Mouse (Mus musculus): Measurements from ENCODE around the gene Chn2. TPM values are rescaled to one million over a fixed set of nuclear protein-coding genes. Genes with fewer than 3 reads are reported as not detected.
"Not testable (repeated sequence)": the region's sequence is repeated elsewhere in the genome, so short reads cannot be mapped to it uniquely, and the experiment has no call there.

Gene Chn2
- polyA plus RNA-seq, 1 experiment = 574 TPM

DNA sequence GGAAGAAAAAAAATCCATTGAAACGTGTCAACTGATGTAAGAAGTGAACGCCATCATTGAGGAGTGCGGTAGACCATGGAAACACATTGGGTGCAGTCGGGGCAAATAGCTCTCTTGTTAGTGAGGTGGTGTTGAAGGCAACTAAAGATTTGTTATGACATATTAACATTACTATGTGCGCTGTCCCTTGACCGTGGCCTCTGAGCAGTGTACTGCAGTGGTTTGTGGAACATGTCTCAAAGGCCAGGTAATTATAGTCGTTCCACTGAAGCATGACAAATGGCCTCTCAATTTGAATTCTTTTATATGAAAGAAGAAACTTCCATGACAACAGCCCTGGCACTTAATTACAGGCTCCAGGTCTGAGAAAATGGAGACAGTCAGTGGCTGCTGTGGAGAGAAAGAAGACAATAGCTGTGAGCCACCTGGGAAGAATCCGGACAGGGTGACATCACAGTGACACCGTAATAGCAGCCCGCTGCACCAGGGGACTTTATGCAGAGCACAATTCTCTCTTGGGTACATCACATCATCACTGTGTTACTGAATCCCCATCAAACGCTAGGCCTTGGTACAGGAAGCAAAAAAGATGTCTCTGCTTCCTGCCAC is 131.0 kb downstream of the Chn2 start:
- Histone ChIP-seq H3K4me1 (ENCODE audit: control insufficient read depth, insufficient read depth, low read length) (peaks cover 40% of the 10 kb centered on the region), H3K27ac (ENCODE audit: insufficient read depth, low read length) (no peak overlapping the region), H3K27me3 (ENCODE audit: control insufficient read depth, insufficient read depth, low read length) (no peaks in the 10 kb centered on the region), H3K4me3 (replicated peaks; ENCODE audit: insufficient read depth, low read depth, low read length) (no peak overlapping the region)
- 65% methylated on average over 11 of the region's 11 CpGs for WGBS
- TF ChIP-seq CTCF (IDR thresholded peaks at IDR 0.05; ENCODE audit: borderline replicate concordance, insufficient read depth, low read depth, low read length) = no peak
- TF ChIP-seq POLR2A (IDR thresholded peaks at IDR 0.05; ENCODE audit: borderline replicate concordance, insufficient read depth, low read length) = no peak
- DNase-seq = peak in 1 of 2 experiments; percentile 20

DNA sequence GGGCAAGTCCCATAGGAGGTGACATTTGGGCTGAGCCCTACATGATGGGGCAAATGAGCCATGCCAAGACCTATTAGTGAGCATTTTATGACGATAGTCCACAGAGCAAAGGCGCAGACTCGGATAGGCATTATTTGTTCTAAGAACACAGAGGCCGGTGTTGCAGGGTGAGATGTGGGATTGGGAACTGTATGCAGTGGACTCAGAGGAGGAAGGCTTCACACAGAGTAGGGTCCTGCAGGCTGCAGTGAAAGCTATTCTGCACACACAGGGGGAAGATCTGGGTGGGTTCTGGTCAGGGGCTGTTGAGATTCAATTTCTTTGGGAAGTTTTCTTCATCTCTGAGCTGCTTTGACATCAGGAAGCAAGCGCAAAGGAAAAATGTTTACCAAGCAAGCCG is 132.0 kb downstream of the Chn2 start:
- Histone ChIP-seq H3K4me3 (replicated peaks; ENCODE audit: insufficient read depth, low read depth, low read length) (no peak overlapping the region), H3K27ac (ENCODE audit: insufficient read depth, low read length) (no peak overlapping the region), H3K4me1 (ENCODE audit: control insufficient read depth, insufficient read depth, low read length) (peaks cover 33% of the 10 kb centered on the region), H3K27me3 (ENCODE audit: control insufficient read depth, insufficient read depth, low read length) (no peaks in the 10 kb centered on the region)
- TF ChIP-seq POLR2A (IDR thresholded peaks at IDR 0.05; ENCODE audit: borderline replicate concordance, insufficient read depth, low read length) (no peak), CTCF (IDR thresholded peaks at IDR 0.05; ENCODE audit: borderline replicate concordance, insufficient read depth, low read depth, low read length) (no peak)
- 54% methylated on average over 6 of the region's 6 CpGs for WGBS
- DNase-seq = peak in 1 of 2 experiments; percentile 17

DNA sequence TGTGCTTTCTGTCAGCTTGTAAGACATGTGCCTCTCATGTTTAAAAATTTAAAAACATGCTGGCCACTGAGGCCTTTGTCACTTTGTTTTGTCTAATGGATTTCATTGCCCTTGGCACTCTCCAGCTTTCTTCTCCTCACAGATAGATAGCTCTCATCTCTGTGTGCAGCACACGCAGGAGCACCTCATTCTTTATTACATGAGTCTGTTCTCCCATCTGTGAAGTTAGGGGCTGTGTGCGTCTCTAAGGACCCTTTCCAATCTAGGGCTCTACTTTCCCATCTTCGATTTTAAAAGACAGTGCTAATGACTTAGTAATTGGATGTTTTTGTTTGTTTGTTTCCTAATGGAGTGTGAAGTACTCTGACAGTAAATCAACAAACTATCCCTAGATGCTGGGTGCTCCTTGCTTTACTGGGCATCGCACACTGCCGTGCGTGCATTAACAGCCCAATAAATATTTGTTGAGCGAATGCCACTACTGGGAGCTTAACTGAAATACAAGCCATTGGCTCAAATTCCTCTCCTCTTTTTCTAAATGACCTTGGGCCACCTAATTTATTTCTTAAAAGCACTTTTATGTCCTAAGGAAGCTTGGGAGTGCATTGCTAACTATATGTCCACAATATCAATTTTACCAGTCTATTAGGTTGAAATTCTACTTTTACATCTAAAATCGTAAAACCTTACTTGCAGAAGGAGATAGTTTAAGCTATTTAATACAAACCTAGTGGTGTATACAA is 136.3 kb downstream of the Chn2 start:
- 76% methylated on average over 8 of the region's 8 CpGs for WGBS
- Histone ChIP-seq H3K27me3 (ENCODE audit: control insufficient read depth, insufficient read depth, low read length) (no peaks in the 10 kb centered on the region), H3K27ac (ENCODE audit: insufficient read depth, low read length) (no peak overlapping the region), H3K4me1 (ENCODE audit: control insufficient read depth, insufficient read depth, low read length) (peaks cover 32% of the 10 kb centered on the region), H3K4me3 (replicated peaks; ENCODE audit: insufficient read depth, low read depth, low read length) (no peak overlapping the region)
- DNase-seq = peak in 1 of 2 experiments; percentile 5
- TF ChIP-seq POLR2A (IDR thresholded peaks at IDR 0.05; ENCODE audit: borderline replicate concordance, insufficient read depth, low read length) (no peak), CTCF (IDR thresholded peaks at IDR 0.05; ENCODE audit: borderline replicate concordance, insufficient read depth, low read depth, low read length) (no peak)

DNA sequence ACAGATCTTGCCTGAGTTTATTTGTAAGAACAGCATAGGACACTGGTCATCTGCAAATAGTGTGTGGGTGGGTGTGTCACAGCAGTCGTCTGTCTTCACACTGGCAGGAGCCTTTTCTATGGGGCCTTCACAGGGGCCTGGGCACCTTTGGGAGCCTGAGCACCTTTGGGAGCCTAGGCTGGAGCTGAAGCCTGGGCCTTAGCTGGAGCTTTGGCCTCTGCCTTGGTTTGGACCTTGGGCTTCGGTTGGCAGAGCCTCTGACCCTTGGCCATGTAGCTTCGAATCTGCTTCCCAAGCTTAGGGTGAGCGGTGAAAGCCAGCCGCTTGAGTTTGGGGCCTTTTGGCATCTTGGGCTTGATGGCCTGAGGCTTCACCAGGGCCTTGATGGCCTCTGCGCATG is 137.7 kb downstream of the Chn2 start:
- peaks cover 28% of the 10 kb centered on the region for H3K4me1 ChIP-seq (ENCODE audit: control insufficient read depth, insufficient read depth, low read length)
- H3K27ac ChIP-seq (ENCODE audit: insufficient read depth, low read length); DNase-seq; H3K27me3 ChIP-seq (ENCODE audit: control insufficient read depth, insufficient read depth, low read length); H3K4me3 ChIP-seq (replicated peaks; ENCODE audit: insufficient read depth, low read depth, low read length): not testable (repeated sequence)
- WGBS = 83% methylated on average over 6 of the region's 6 CpGs

DNA sequence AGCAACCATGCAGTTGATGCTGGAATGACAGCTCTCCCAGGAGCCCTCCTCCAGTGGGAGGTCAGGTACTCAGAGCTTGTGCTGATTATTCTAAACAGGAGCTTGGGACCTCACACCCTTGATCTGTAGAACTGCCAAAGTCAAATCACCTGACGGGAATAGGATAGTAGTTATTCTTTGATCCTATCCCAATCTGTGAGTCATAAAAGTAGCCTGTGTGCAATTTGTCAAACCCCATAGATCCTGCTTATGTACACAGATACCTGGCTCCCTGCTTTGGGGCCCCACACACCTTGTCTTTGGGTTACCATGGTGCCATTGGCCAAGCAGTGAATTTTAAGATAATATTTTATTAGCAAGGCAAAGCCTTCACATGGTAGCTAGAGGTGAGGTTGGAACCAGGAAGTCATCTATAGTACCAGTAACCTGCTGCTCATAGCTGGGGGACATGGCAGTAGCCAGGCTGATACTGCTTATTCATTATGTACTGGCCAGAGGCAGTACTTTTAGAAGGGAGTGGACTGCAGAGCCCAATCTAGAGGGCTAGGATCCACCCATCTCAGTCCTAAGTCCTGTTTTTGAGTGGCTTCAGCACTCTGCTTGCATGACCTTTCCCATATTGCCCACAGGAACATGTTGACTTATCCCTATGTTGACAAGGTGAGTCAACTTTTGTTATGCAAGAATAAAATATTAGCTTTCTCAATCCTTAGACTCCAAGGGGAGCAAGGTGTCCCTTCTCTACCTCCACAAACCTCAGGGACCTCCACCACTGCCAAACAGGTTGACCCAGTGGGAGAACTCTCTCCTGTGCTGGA is 139.9 kb downstream of the Chn2 start:
- 38% methylated on average over 1 of the region's 1 CpGs for WGBS
- Histone ChIP-seq H3K27me3 (ENCODE audit: control insufficient read depth, insufficient read depth, low read length) (no peaks in the 10 kb centered on the region), H3K4me1 (ENCODE audit: control insufficient read depth, insufficient read depth, low read length) (peaks cover 22% of the 10 kb centered on the region), H3K27ac (ENCODE audit: insufficient read depth, low read length) (no peak overlapping the region), H3K4me3 (replicated peaks; ENCODE audit: insufficient read depth, low read depth, low read length) (no peak overlapping the region)
- peak in 1 of 2 experiments; percentile 17 for DNase-seq
- no peak for TF ChIP-seq POLR2A (IDR thresholded peaks at IDR 0.05; ENCODE audit: borderline replicate concordance, insufficient read depth, low read length)
- TF ChIP-seq CTCF (IDR thresholded peaks at IDR 0.05; ENCODE audit: borderline replicate concordance, insufficient read depth, low read depth, low read length) = no peak

DNA sequence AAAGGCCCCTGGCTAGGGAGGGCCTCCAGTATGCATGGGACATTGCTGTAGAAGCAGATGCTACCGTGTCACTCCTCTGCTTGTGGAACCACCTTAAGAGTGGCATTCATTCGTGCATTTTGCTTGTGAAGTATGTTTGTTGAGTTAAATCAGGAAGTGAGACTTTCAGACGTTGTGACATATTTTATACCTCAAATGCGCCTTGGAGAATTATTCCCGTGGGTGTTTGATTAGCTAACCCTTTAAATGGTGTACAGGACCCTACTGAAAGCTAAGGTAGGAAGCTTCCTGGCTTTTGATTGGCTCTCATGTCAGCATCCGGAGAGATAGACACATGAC is 140.5 kb downstream of the Chn2 start:
- 67% methylated on average over 6 of the region's 6 CpGs for WGBS
- no peak overlapping the region for H3K27ac ChIP-seq (ENCODE audit: insufficient read depth, low read length)
- TF ChIP-seq POLR2A (IDR thresholded peaks at IDR 0.05; ENCODE audit: borderline replicate concordance, insufficient read depth, low read length) = no peak
- TF ChIP-seq CTCF (IDR thresholded peaks at IDR 0.05; ENCODE audit: borderline replicate concordance, insufficient read depth, low read depth, low read length) = no peak
- peaks cover 22% of the 10 kb centered on the region for H3K4me1 ChIP-seq (ENCODE audit: control insufficient read depth, insufficient read depth, low read length)
- no peak overlapping the region for H3K4me3 ChIP-seq (replicated peaks; ENCODE audit: insufficient read depth, low read depth, low read length)
- DNase-seq = peak in 1 of 2 experiments; percentile 11
- no peaks in the 10 kb centered on the region for H3K27me3 ChIP-seq (ENCODE audit: control insufficient read depth, insufficient read depth, low read length)

DNA sequence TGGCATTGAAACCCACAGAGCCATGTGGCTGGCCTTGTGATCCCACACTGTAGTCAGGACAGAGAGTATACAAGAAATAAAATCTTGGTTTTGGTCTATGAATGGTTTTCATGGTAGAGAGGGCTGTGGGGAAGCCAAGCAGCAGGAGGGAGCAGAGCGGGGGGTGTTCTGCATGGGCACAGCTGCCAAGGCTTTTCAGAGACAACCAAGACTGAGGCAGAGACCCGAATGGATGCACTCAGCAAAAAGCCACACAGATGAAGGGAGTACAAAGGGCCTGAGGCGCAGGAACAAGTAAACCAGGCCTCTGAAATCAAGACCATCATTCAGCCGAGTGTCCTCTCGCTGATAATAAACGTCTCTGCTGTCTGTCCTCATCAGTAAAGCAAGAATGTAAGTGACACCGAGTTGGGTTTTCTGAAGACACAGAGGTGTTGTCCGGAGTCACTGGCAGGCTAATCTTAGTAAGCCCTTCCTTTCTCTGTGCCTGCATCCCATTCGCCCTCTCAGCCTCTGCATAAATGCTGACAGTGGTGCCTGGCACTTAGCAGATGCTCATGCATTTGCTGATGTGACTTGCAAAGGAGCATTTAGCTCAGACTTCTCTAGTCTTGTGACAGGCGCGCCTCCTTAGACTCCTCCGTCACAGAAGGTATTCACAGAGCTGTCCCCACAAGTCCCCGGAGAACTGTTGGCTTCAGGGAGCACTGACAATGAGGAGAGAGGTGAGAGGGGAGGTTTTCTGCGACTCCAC is 144.6 kb downstream of the Chn2 start:
- WGBS = 50% methylated on average over 14 of the region's 14 CpGs
- peaks cover 20% of the 10 kb centered on the region; the same call in 1 of the 2 replicates for H3K4me1 ChIP-seq (ENCODE audit: control insufficient read depth, insufficient read depth, low read length)
- H3K4me3 ChIP-seq (replicated peaks; ENCODE audit: insufficient read depth, low read depth, low read length) = no peak overlapping the region
- H3K27ac ChIP-seq (ENCODE audit: insufficient read depth, low read length) = no peak overlapping the region
- no peak for TF ChIP-seq POLR2A (IDR thresholded peaks at IDR 0.05; ENCODE audit: borderline replicate concordance, insufficient read depth, low read length)
- no peak for TF ChIP-seq CTCF (IDR thresholded peaks at IDR 0.05; ENCODE audit: borderline replicate concordance, insufficient read depth, low read depth, low read length)
- no peaks in the 10 kb centered on the region for H3K27me3 ChIP-seq (ENCODE audit: control insufficient read depth, insufficient read depth, low read length)
- DNase-seq = peak in 1 of 2 experiments; percentile 27

Measured in cerebellum, adult 2 months (tissue).